Mouse (Mus musculus) embryonic facial prominence, embryonic 14.5 days (tissue): Measurements from ENCODE around the gene Dgkd. TPM values are rescaled to one million over a fixed set of nuclear protein-coding genes. Genes with fewer than 3 reads are reported as not detected.
A peak's percentile ranks its signal among the peaks of the same experiment; 100 is the strongest.

Source experiments
- ATAC-seq: fragments of 200-750 bp; cut with Nextera tagmentation; 2 replicates; pipeline ENCODE4 v1.8.0; 2017; ENCODE audit warnings: low read depth, moderate number of reproducible peaks, moderate TSS enrichment
- DNase-seq: peaks from one replicate; pipeline ENCODE4 v3.0.0-alpha.2; 2015; ENCODE audit warnings: low spot score
- H3K27ac ChIP-seq: fragments of 300-500 bp; sonication (generic); replicated peaks from 2 replicates; pipeline ENCODE4 v1.5.1; 2014; ENCODE audit warnings: low read depth, mild to moderate bottlenecking, low read length, moderate library complexity
- H3K27me3 ChIP-seq: fragments of 300-500 bp; sonication (generic); replicated peaks from 2 replicates; pipeline ENCODE4 v1.6.1; 2014; ENCODE audit warnings: low read length; ENCODE audit not compliant: control insufficient read depth, insufficient read depth
- H3K36me3 ChIP-seq: fragments of 300-500 bp; sonication (generic); 2 replicates; pipeline ENCODE4 v1.6.1; 2014; ENCODE audit warnings: low read length, mixed read lengths; ENCODE audit not compliant: control insufficient read depth, insufficient read depth
- H3K4me1 ChIP-seq: fragments of 300-500 bp; sonication (generic); 2 replicates; pipeline ENCODE4 v1.6.1; 2014; ENCODE audit warnings: antibody characterized with exemption, low read length; ENCODE audit not compliant: control insufficient read depth, insufficient read depth
- H3K4me2 ChIP-seq: fragments of 300-500 bp; sonication (generic); 2 replicates; pipeline ENCODE4 v1.6.1; 2014; ENCODE audit warnings: low read depth, mild to moderate bottlenecking, low read length, moderate library complexity, mixed read lengths
- H3K4me3 ChIP-seq: fragments of 300-500 bp; sonication (generic); 2 replicates; pipeline ENCODE4 v1.5.1; 2014; ENCODE audit warnings: low read depth, mild to moderate bottlenecking, low read length
- H3K9ac ChIP-seq: fragments of 300-500 bp; sonication (generic); 2 replicates; pipeline ENCODE4 v1.6.1; 2014; ENCODE audit warnings: low read depth, mild to moderate bottlenecking, low read length, moderate library complexity, mixed read lengths
- H3K9me3 ChIP-seq: fragments of 300-500 bp; sonication (generic); 2 replicates; pipeline ENCODE4 v1.6.1; 2016; ENCODE audit warnings: low read length; ENCODE audit not compliant: control insufficient read depth
- WGBS: fragments of 180-500 bp; shearing (Covaris S2); extraction: QIAGEN DNeasy Blood & Tissue Kit; methylation state at CpG from one replicate; pipeline ENCODE4 v1.1.7; 2014; 5-methylcytosine and 5-hydroxymethylcytosine counted together
- polyA plus RNA-seq: library from polyadenylated mRNA; unstranded; fragments of >200 nt; fragmentation: Nextera tagmentation; extraction: Ambion mirVana; gene quantifications from 2 replicates; pipeline ENCODE4 v1.2.1, GENCODE M21; 2014

Gene Dgkd
- polyA plus RNA-seq, 1 experiment from 2014 or later: 31.7 TPM

GRCm38 (mm10) chr1:87918061-87918460 lies 65.0 kb downstream of the Dgkd start:
- DNase-seq: no peak
- H3K9me3 ChIP-seq: no peaks in the 10 kb centered on the region
- no peak for ATAC-seq
- peaks cover 57% of the 10 kb centered on the region for H3K36me3 ChIP-seq
- H3K4me2 ChIP-seq: no peak overlapping the region
- no peaks in the 10 kb centered on the region for H3K27me3 ChIP-seq
- no peak overlapping the region for H3K27ac ChIP-seq
- 100% methylated on average over 2 of the region's 2 CpGs for WGBS
- H3K4me1 ChIP-seq: no peaks in the 10 kb centered on the region
- H3K9ac ChIP-seq: no peak overlapping the region
- no peak overlapping the region for H3K4me3 ChIP-seq

- no peak overlapping the region for H3K4me2 ChIP-seq
- DNase-seq (no peak), ATAC-seq (no peak)
- H3K9ac ChIP-seq: no peak overlapping the region
- no peaks in the 10 kb centered on the region for H3K4me1 ChIP-seq
- no peaks in the 10 kb centered on the region for H3K9me3 ChIP-seq
- H3K27ac ChIP-seq: no peak overlapping the region
- no peaks in the 10 kb centered on the region for H3K27me3 ChIP-seq
- 80% methylated on average over 3 of the region's 3 CpGs for WGBS
- no peak overlapping the region for H3K4me3 ChIP-seq
- H3K36me3 ChIP-seq: peaks cover 69% of the 10 kb centered on the region
Measured at GRCm38 (mm10) chr1:87920056-87920614, 67.0 kb downstream of the Dgkd start.

GRCm38 (mm10) chr1:87922666-87923065 lies 69.6 kb downstream of the Dgkd start:
- Histone ChIP-seq H3K4me2 (no peak overlapping the region), H3K27ac (no peak overlapping the region), H3K4me3 (no peak overlapping the region), H3K9ac (no peak overlapping the region), H3K27me3 (no peaks in the 10 kb centered on the region), H3K36me3 (peaks cover 80% of the 10 kb centered on the region), H3K9me3 (no peaks in the 10 kb centered on the region), H3K4me1 (no peaks in the 10 kb centered on the region)
- ATAC-seq: no peak
- 64% methylated on average over 1 of the region's 1 CpGs for WGBS
- peak; percentile 55 for DNase-seq

GRCm38 (mm10) chr1:87924888-87925287 lies 71.8 kb downstream of the Dgkd start:
- Histone ChIP-seq H3K4me3 (no peak overlapping the region), H3K36me3 (peaks cover 73% of the 10 kb centered on the region), H3K9ac (no peak overlapping the region), H3K4me2 (no peak overlapping the region), H3K27me3 (no peaks in the 10 kb centered on the region), H3K4me1 (no peaks in the 10 kb centered on the region), H3K9me3 (no peaks in the 10 kb centered on the region), H3K27ac (no peak overlapping the region)
- WGBS: 94% methylated on average over 4 of the region's 4 CpGs
- no peak for ATAC-seq
- no peak for DNase-seq

GRCm38 (mm10) chr1:87929730-87930129 lies 76.6 kb downstream of the Dgkd start:
- Histone ChIP-seq H3K9me3 (no peaks in the 10 kb centered on the region), H3K4me1 (no peaks in the 10 kb centered on the region), H3K36me3 (peaks cover 78% of the 10 kb centered on the region), H3K27me3 (no peaks in the 10 kb centered on the region), H3K27ac (no peak overlapping the region), H3K4me3 (no peak overlapping the region), H3K9ac (no peak overlapping the region), H3K4me2 (no peak overlapping the region)
- ATAC-seq (no peak), DNase-seq (no peak)
- WGBS: 79% methylated on average over 5 of the region's 5 CpGs

- no peaks in the 10 kb centered on the region for H3K4me1 ChIP-seq
- no peak overlapping the region for H3K9ac ChIP-seq
- H3K36me3 ChIP-seq: peaks cover 70% of the 10 kb centered on the region
- H3K4me2 ChIP-seq: no peak overlapping the region
- ATAC-seq: peak; percentile 44; the same call in 1 of the 2 replicates
- H3K27me3 ChIP-seq: no peaks in the 10 kb centered on the region
- WGBS: 75% methylated on average over 5 of the region's 5 CpGs
- no peak overlapping the region for H3K27ac ChIP-seq
- no peak overlapping the region for H3K4me3 ChIP-seq
- DNase-seq: peak; percentile 7
- H3K9me3 ChIP-seq: no peaks in the 10 kb centered on the region
Measured at GRCm38 (mm10) chr1:87933051-87933450, 80.0 kb downstream of the Dgkd start.

- Histone ChIP-seq H3K27ac (no peak overlapping the region), H3K4me3 (no peak overlapping the region), H3K4me2 (no peak overlapping the region), H3K9me3 (no peaks in the 10 kb centered on the region), H3K27me3 (no peaks in the 10 kb centered on the region), H3K9ac (no peak overlapping the region), H3K4me1 (no peaks in the 10 kb centered on the region), H3K36me3 (peaks cover 78% of the 10 kb centered on the region)
- DNase-seq (no peak), ATAC-seq (no peak)
- WGBS: 85% methylated on average over 9 of the region's 9 CpGs
Measured at GRCm38 (mm10) chr1:87935095-87935494, 82.0 kb downstream of the Dgkd start.

GRCm38 (mm10) chr1:87935546-87935945 lies 82.5 kb downstream of the Dgkd start:
- Histone ChIP-seq H3K9ac (no peak overlapping the region), H3K4me2 (no peak overlapping the region), H3K36me3 (peaks cover 82% of the 10 kb centered on the region), H3K27me3 (no peaks in the 10 kb centered on the region), H3K27ac (no peak overlapping the region), H3K4me3 (no peak overlapping the region), H3K9me3 (no peaks in the 10 kb centered on the region), H3K4me1 (no peaks in the 10 kb centered on the region)
- WGBS: 75% methylated on average over 2 of the region's 2 CpGs
- DNase-seq (no peak), ATAC-seq (no peak)

- no peak overlapping the region for H3K4me2 ChIP-seq
- no peak overlapping the region for H3K4me3 ChIP-seq
- WGBS: 90% methylated on average over 7 of the region's 7 CpGs
Measured at GRCm38 (mm10) chr1:87936075-87936474, 83.0 kb downstream of the Dgkd start.

More at GRCm38 (mm10) chr1:87936075-87936474, 83.0 kb downstream of the Dgkd start:
- no peak overlapping the region for H3K27ac ChIP-seq
- no peaks in the 10 kb centered on the region for H3K27me3 ChIP-seq
- DNase-seq (no peak), ATAC-seq (no peak)
- no peak overlapping the region for H3K9ac ChIP-seq
- H3K9me3 ChIP-seq: no peaks in the 10 kb centered on the region
- peaks cover 82% of the 10 kb centered on the region for H3K36me3 ChIP-seq
- no peaks in the 10 kb centered on the region for H3K4me1 ChIP-seq
